Mouse (Mus musculus): ENCODE measurements around the gene Stmn1. TPM values are rescaled to one million over a fixed set of nuclear protein-coding genes. Genes with fewer than 3 reads are reported as not detected.

The Stmn1 gene
- polyA plus RNA-seq, 1 experiment from 2014 or later, result 1,729 TPM

DNA sequence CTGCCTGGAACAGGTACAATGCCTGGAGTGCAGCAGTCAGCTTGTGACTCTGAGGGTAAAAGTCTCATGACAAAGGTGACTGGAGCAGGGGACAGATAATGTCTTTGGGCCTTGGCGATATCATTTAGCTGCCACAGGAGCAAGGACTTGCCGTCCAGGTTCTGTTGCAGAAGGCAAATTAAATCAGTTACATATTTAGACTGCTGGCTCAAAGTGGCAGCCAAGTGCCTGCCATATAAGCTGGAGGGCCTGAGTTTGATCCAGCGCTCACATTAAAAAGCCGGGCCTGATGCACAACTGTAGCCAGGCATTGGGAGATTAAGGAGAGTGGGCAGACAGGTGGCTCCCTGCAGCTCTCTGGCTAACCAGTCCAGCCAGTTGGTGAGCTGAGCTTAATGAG lies 11.7 kb downstream of the Stmn1 start:
- no peak overlapping the region for H3K4me3 ChIP-seq (ENCODE audit: low read length)

DNA sequence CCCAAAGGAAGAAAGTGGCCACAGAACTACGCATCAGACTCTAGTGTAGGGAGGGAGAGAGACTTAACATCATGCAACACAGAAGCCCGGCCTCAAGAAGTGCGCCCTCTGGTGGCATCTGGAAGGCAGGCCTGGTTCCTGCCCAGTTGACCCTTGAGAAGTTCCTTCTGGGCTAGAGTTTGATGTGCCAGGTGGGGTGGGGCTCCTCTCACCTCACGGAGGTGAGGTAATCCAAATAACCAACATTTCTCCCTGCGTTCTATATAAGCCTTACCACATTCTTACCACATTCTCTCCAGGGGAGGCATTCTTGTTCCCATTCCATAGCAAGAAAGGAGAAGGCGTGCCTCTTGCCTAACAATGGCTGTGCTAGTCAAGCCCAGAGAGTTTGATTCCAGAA lies 12.7 kb downstream of the Stmn1 start:
- 0 out of 2 replicates have a peak, but pooled peaks cover 2% of the 10 kb centered on the region for H3K4me1 ChIP-seq (replicated peaks; ENCODE audit: control insufficient read depth, insufficient read depth, low read length)
- ATAC-seq (ENCODE audit: low read depth), result peak; percentile 61
- no peak overlapping the region for H3K27ac ChIP-seq (ENCODE audit: low read length)
- no peak overlapping the region for H3K9ac ChIP-seq (ENCODE audit: low read length)
- no peak overlapping the region for H3K4me3 ChIP-seq (ENCODE audit: low read length)
- H3K9me3 ChIP-seq (ENCODE audit: control insufficient read depth, low read length), result no peaks in the 10 kb centered on the region
- 0 out of 2 replicates have a peak, but pooled peaks cover 2% of the 10 kb centered on the region for H3K36me3 ChIP-seq (ENCODE audit: control insufficient read depth, insufficient read depth, low read length)
- no peaks in the 10 kb centered on the region; the same call in 1 of the 2 replicates for H3K27me3 ChIP-seq (ENCODE audit: control insufficient read depth, insufficient read depth, low read depth, low read length)
- no peak overlapping the region for H3K4me2 ChIP-seq (ENCODE audit: low read depth, low read length)
- whole genome bisulfite sequencing, result 18% methylated on average over 6 of the region's 6 CpGs

More for the DNA sequence above, 11.7 kb downstream of the Stmn1 start:
- Histone ChIP-seq H3K4me1 (replicated peaks; ENCODE audit: control insufficient read depth, insufficient read depth, low read length) (0 out of 2 replicates have a peak, but pooled peaks cover 2% of the 10 kb centered on the region), H3K4me2 (ENCODE audit: low read depth, low read length) (no peak overlapping the region), H3K27me3 (ENCODE audit: control insufficient read depth, insufficient read depth, low read depth, low read length) (no peaks in the 10 kb centered on the region; the same call in 1 of the 2 replicates), H3K9me3 (ENCODE audit: control insufficient read depth, low read length) (no peaks in the 10 kb centered on the region), H3K36me3 (ENCODE audit: control insufficient read depth, insufficient read depth, low read length) (peaks cover 7% of the 10 kb centered on the region), H3K27ac (ENCODE audit: low read length) (no peak overlapping the region), H3K9ac (ENCODE audit: low read length) (no peak overlapping the region)
- ATAC-seq (ENCODE audit: low read depth), result no peak
- WGBS, result 74% methylated on average over 4 of the region's 4 CpGs

DNA sequence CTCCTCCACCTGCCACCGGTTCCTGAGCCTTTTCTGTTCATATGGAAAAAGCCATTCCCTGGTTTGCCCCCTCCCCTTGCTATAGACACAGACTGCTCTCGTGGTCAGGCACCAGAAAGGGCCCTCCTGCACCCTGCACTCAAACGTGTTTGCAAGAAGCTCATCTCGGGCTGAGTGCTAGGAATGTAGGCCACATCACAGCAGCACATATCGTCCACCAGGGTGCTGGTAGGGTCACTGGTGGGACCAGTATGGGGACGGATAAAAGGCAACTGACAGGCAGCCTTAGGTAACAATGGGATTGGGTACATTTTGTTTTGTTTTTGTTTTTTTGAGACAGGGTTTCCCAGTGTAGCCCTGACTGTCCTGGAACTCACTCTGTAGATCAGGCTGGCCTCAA lies 13.2 kb downstream of the Stmn1 start:
- H3K36me3 ChIP-seq (ENCODE audit: control insufficient read depth, insufficient read depth, low read length), result no peaks in the 10 kb centered on the region
- H3K9ac ChIP-seq (ENCODE audit: low read length), result no peak overlapping the region
- 44% methylated on average over 6 of the region's 6 CpGs for WGBS
- 0 out of 2 replicates have a peak, but pooled peaks cover 2% of the 10 kb centered on the region for H3K4me1 ChIP-seq (replicated peaks; ENCODE audit: control insufficient read depth, insufficient read depth, low read length)
- peak; percentile 22 for ATAC-seq (ENCODE audit: low read depth)
- no peaks in the 10 kb centered on the region; the same call in 1 of the 2 replicates for H3K27me3 ChIP-seq (ENCODE audit: control insufficient read depth, insufficient read depth, low read depth, low read length)
- H3K27ac ChIP-seq (ENCODE audit: low read length), result no peak overlapping the region
- H3K4me3 ChIP-seq (ENCODE audit: low read length), result no peak overlapping the region
- H3K9me3 ChIP-seq (ENCODE audit: control insufficient read depth, low read length), result no peaks in the 10 kb centered on the region
- H3K4me2 ChIP-seq (ENCODE audit: low read depth, low read length), result no peak overlapping the region

DNA sequence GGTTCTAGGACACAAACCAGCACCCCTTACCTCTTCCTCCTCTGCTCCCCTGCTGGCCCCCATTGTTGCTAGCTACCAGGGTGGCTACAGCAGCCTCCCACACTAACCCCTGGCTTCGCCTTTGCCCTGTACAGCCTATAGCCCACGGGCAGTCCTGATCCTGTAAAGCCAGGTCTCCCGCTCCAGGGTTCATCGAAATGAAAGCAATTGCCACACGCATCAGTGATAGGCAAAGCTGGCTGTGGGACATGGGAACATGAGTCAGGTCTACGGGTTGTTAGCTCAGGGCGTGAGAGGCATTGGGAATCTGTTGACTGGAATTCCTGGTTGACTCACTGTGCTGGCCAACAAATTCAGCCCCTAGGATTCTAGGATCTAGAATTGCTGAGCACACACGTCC lies 14.3 kb downstream of the Stmn1 start:
- H3K4me1 ChIP-seq (replicated peaks; ENCODE audit: control insufficient read depth, insufficient read depth, low read length), result 0 out of 2 replicates have a peak, but pooled peaks cover 2% of the 10 kb centered on the region
- H3K36me3 ChIP-seq (ENCODE audit: control insufficient read depth, insufficient read depth, low read length), result no peaks in the 10 kb centered on the region
- H3K4me2 ChIP-seq (ENCODE audit: low read depth, low read length), result no peak overlapping the region
- no peaks in the 10 kb centered on the region for H3K9me3 ChIP-seq (ENCODE audit: control insufficient read depth, low read length)
- H3K27me3 ChIP-seq (ENCODE audit: control insufficient read depth, insufficient read depth, low read depth, low read length), result no peaks in the 10 kb centered on the region; the same call in 1 of the 2 replicates
- H3K4me3 ChIP-seq (ENCODE audit: low read length), result no peak overlapping the region
- no peak overlapping the region for H3K27ac ChIP-seq (ENCODE audit: low read length)
- 70% methylated on average over 8 of the region's 8 CpGs for WGBS
- H3K9ac ChIP-seq (ENCODE audit: low read length), result no peak overlapping the region
- no peak for ATAC-seq (ENCODE audit: low read depth)

DNA sequence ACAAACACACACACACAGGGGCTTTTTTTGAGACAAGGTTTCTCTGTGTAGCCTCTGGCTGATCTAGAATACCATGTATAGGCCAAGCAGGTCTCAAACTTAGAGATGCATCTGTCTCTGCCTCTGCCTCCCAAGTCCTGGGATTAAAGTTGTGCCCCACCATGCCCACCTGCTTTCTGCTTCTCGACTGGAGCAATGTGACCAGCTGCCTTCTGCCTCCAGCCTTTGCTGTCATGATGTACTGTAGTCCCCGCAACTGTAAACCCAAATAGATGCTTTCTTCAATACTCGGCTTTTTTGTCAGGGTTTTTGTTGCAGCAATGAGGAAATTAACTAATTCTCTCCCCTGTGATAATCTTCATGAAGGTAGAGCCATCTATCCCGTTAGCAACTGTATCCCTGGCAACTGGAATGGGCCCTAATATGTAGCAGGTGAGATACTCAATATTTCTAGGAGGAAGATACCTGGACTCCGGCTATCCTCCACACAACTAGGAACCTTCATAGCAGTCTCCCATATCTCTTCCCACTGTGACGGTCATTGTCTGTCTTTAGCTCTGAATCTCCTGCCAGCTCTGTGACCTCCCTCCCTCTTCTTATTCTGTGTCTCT lies 15.1 kb downstream of the Stmn1 start:
- Histone ChIP-seq H3K36me3 (ENCODE audit: control insufficient read depth, insufficient read depth, low read length) (no peaks in the 10 kb centered on the region), H3K27ac (ENCODE audit: low read length) (no peak overlapping the region), H3K27me3 (ENCODE audit: control insufficient read depth, insufficient read depth, low read depth, low read length) (no peaks in the 10 kb centered on the region; the same call in 1 of the 2 replicates), H3K4me1 (replicated peaks; ENCODE audit: control insufficient read depth, insufficient read depth, low read length) (peaks cover 3% of the 10 kb centered on the region; the same call in 1 of the 2 replicates), H3K4me3 (ENCODE audit: low read length) (no peak overlapping the region), H3K4me2 (ENCODE audit: low read depth, low read length) (no peak overlapping the region), H3K9me3 (ENCODE audit: control insufficient read depth, low read length) (no peaks in the 10 kb centered on the region), H3K9ac (ENCODE audit: low read length) (no peak overlapping the region)
- WGBS, result 61% methylated on average over 6 of the region's 6 CpGs
- no peak for ATAC-seq (ENCODE audit: low read depth)

DNA sequence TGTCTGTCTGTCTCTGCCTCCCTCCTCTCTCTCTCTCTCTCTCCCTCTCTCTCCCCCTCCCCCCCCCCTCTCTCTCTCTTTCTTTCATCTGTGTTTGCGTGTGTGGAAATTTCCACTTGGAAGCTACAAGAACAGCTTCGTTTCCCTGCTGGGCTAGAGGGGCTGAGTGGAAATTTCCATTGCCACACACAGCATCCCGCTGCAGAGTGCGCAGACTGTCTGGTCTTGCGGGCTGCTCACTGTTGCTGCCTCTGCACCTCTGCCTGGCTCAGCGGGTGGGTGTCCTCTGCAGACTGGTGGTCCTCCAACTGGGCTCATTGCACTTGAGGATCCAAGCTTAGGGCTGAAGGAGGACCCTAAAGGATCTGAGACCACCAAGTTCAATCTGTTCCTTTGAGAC lies 15.6 kb downstream of the Stmn1 start:
- peaks cover 3% of the 10 kb centered on the region; the same call in 1 of the 2 replicates for H3K4me1 ChIP-seq (replicated peaks; ENCODE audit: control insufficient read depth, insufficient read depth, low read length)
- H3K4me3 ChIP-seq (ENCODE audit: low read length), result no peak overlapping the region
- H3K9ac ChIP-seq (ENCODE audit: low read length), result no peak overlapping the region
- no peaks in the 10 kb centered on the region; the same call in 1 of the 2 replicates for H3K27me3 ChIP-seq (ENCODE audit: control insufficient read depth, insufficient read depth, low read depth, low read length)
- ATAC-seq (ENCODE audit: low read depth), result no peak
- H3K9me3 ChIP-seq (ENCODE audit: control insufficient read depth, low read length), result no peaks in the 10 kb centered on the region
- no peak overlapping the region for H3K27ac ChIP-seq (ENCODE audit: low read length)
- H3K36me3 ChIP-seq (ENCODE audit: control insufficient read depth, insufficient read depth, low read length), result no peaks in the 10 kb centered on the region
- H3K4me2 ChIP-seq (ENCODE audit: low read depth, low read length), result no peak overlapping the region
- 44% methylated on average over 6 of the region's 6 CpGs for WGBS

DNA sequence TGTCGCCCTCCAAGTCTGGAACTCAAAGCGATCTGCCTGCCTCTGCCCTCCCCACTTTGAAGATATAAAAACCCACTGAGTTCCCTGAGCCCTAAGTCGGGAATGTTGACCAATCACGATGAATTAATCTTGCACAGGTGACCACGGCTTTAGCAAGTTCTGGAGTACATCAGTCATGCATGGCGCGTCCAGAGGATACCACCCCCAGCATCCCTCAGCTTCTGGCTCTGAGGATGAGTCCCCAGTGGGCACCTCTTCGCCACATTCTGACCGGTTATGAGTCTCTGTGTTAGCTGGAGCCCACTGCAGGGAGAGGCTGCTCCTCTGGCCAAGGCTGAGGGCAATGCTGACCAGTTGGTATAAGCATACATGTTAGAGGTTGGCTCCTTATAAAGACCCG lies 16.1 kb downstream of the Stmn1 start:
- Histone ChIP-seq H3K4me1 (replicated peaks; ENCODE audit: control insufficient read depth, insufficient read depth, low read length) (peaks cover 3% of the 10 kb centered on the region; the same call in 1 of the 2 replicates), H3K36me3 (ENCODE audit: control insufficient read depth, insufficient read depth, low read length) (no peaks in the 10 kb centered on the region), H3K27ac (ENCODE audit: low read length) (no peak overlapping the region), H3K9ac (ENCODE audit: low read length) (no peak overlapping the region), H3K27me3 (ENCODE audit: control insufficient read depth, insufficient read depth, low read depth, low read length) (no peaks in the 10 kb centered on the region; the same call in 1 of the 2 replicates), H3K4me3 (ENCODE audit: low read length) (no peak overlapping the region), H3K9me3 (ENCODE audit: control insufficient read depth, low read length) (no peaks in the 10 kb centered on the region), H3K4me2 (ENCODE audit: low read depth, low read length) (no peak overlapping the region)
- 76% methylated on average over 10 of the region's 10 CpGs for WGBS
- no peak for ATAC-seq (ENCODE audit: low read depth)

DNA sequence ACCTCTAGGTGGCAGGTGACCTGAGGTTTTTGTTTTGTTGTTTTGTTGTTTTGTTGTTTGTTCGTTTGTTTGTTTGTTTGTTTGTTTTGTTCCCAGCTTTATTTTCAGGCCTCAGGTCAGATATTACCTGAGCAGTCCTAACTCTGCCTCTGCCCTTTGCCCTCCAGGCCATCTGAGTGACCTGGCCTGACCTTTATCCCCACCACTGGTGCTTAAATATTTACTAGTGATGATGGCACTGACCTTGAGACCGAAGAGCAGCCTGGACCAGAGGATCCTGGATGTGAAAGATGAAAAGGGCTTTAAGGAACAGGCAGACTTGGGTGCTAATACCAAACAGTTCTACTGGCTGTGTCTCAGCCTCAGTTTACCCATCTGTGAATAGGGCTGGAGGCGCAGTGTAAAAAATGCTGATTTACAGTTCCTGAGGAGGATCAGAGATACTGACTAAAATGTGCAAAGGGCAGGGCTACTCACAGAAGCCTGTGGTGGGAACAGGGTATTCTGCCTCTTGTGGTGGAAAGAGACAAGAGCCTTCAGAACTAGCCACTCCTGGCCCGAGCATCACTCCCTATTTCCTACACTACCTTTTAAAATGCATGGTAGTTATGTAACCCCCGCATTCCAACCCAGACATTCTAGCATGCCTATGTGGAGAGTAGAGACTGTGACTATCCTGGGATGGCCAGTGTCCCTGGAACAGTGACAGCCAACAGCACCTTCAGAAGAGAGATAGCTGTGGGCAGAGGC lies 17.2 kb downstream of the Stmn1 start:
- H3K4me1 ChIP-seq (replicated peaks; ENCODE audit: control insufficient read depth, insufficient read depth, low read length), result peaks cover 3% of the 10 kb centered on the region; the same call in 1 of the 2 replicates
- no peak for ATAC-seq (ENCODE audit: low read depth)
- H3K4me3 ChIP-seq (ENCODE audit: low read length), result no peak overlapping the region
- no peaks in the 10 kb centered on the region for H3K9me3 ChIP-seq (ENCODE audit: control insufficient read depth, low read length)
- no peaks in the 10 kb centered on the region for H3K36me3 ChIP-seq (ENCODE audit: control insufficient read depth, insufficient read depth, low read length)
- H3K27me3 ChIP-seq (ENCODE audit: control insufficient read depth, insufficient read depth, low read depth, low read length), result no peaks in the 10 kb centered on the region; the same call in 1 of the 2 replicates
- H3K9ac ChIP-seq (ENCODE audit: low read length), result no peak overlapping the region
- no peak overlapping the region for H3K4me2 ChIP-seq (ENCODE audit: low read depth, low read length)
- WGBS, result 76% methylated on average over 5 of the region's 5 CpGs
- no peak overlapping the region for H3K27ac ChIP-seq (ENCODE audit: low read length)

DNA sequence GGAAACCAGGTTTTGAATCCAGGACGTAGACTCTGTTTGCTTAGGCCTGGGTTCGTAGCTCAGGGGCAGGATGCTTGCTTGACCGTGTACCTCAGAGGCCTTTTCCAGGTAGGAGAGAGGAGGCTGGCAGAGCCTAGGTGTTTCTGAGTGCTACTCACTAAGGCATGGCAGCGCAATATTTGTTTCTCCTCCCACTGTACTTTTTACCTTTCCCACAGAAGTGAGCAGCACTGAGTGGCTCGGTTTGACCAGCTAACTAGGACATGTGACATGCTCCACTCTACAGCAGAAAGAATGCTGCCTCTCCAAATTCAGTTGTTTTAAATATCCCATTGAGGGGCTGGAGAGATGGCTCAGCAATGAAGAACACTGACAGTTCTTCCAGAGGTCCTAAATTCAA lies 20.1 kb downstream of the Stmn1 start:
- 61% methylated on average over 5 of the region's 5 CpGs for WGBS
- Histone ChIP-seq H3K9me3 (ENCODE audit: control insufficient read depth, low read length) (no peaks in the 10 kb centered on the region), H3K4me3 (ENCODE audit: low read length) (no peak overlapping the region), H3K4me2 (ENCODE audit: low read depth, low read length) (no peak overlapping the region), H3K27me3 (ENCODE audit: control insufficient read depth, insufficient read depth, low read depth, low read length) (no peaks in the 10 kb centered on the region), H3K36me3 (ENCODE audit: control insufficient read depth, insufficient read depth, low read length) (no peaks in the 10 kb centered on the region), H3K4me1 (replicated peaks; ENCODE audit: control insufficient read depth, insufficient read depth, low read length) (peaks cover 3% of the 10 kb centered on the region; the same call in 1 of the 2 replicates), H3K27ac (ENCODE audit: low read length) (no peak overlapping the region), H3K9ac (ENCODE audit: low read length) (no peak overlapping the region)
- peak; percentile 72 for ATAC-seq (ENCODE audit: low read depth)

Data from lung, embryonic 16.5 days (tissue).